Mouse (Mus musculus) gastrocnemius, postnatal 25 days (tissue): Measurements from ENCODE around the gene Faap20. TPM values are rescaled to one million over a fixed set of nuclear protein-coding genes. Genes with fewer than 3 reads are reported as not detected.

Source experiments
- DNase-seq: peaks from one replicate; pipeline ENCODE4 v3.0.0; 2022
- total RNA-seq, 2 experiments: library from RNA; stranded (reverse); gene quantifications; 1 replicate in 1 of 2; 2 replicates in 1 of 2; pipeline ENCODE4 v1.2.3; 2021

Gene Faap20
- total RNA-seq, 2 experiments from 2014 or later: 5.3 to 8.2 TPM

- no peak for DNase-seq
Observed at GRCm38 (mm10) chr4:155221106-155221505, 28.5 kb upstream of the Faap20 start.

GRCm38 (mm10) chr4:155221599-155222551 lies 27.7 kb upstream of the Faap20 start:
- DNase-seq: peak; percentile 79

DNA sequence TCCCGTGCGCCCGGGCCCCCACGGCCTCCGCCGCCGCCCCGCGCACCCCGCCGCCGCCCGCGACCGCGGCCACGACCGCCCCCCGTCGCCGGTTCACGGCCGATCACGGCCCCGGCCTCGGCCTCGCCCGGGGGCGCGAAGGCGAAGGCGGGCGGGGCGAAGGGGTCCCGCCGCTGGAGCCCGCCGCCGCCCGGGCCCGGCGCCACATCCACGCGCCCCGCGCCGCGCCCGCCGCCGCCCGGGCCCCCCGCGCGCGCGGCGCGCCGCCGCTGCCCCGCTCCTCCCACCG lies 27.1 kb upstream of the Faap20 start, which contains the start of gene Ski:
TSS of gene Ski (minus strand) at position 41 of the 289 bp plus-strand sequence.
- DNase-seq: no peak

DNA sequence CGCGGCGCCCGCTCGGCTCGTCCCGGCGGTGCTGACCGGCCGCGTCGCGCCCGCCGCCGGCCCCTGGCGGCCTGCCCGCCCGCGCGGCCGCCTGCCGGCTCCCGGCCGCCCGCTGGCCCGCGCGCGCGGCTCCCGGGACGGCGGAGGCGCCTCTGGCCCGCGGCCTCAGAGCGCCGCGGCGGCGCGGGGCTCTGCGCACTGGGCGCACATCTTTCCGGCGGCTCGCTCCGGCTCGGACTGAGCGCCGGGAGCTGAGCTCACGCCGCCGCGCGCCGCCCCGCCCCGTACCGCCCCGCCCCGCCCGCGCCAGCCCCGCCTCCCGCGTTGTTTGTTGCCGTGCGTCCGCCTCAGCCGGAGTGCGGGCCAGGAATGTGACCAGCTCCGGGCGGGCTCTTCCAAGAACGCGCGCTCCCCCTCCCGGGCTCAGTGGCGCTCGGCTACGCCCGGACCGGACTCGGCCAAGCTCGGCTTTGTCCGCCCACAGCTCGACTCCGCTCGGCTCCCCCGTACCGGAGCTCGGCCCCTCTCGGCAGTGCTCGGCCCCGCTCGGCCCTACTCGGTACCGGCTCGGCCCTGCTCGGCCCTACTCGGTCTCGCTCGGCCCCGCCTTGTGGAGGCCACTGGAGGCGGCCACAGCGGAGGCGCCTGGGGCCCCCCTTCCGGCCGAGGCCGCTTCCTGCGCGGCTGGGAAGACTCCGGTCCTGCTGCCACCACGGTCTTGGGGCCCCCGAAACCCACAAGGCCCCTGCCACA lies 26.6 kb upstream of the Faap20 start:
- peak; percentile 98 for DNase-seq

GRCm38 (mm10) chr4:155223594-155224528 lies 25.7 kb upstream of the Faap20 start:
- no peak for DNase-seq

DNA sequence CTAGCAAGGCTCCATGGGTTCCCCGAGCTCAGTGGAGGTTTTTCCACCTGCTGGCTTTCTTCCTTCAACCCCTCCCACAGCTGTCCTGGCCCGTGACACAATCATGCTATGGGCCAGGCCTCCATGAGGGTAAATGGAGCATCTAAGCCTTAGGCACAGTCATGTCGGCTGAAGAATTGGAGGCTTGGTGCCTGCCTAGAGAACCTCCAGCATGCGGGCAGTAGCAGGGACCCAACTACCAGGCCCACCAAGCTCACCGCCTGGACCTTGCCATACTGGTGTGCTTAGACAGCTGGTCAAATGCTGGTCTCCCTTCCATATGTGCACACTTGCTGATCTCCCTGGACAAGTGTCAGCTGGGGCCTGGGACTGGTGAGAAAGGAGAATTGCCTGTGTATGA lies 23.7 kb upstream of the Faap20 start:
- no peak for DNase-seq

- no peak for DNase-seq
Observed at GRCm38 (mm10) chr4:155227986-155228385, 21.6 kb upstream of the Faap20 start.

DNA sequence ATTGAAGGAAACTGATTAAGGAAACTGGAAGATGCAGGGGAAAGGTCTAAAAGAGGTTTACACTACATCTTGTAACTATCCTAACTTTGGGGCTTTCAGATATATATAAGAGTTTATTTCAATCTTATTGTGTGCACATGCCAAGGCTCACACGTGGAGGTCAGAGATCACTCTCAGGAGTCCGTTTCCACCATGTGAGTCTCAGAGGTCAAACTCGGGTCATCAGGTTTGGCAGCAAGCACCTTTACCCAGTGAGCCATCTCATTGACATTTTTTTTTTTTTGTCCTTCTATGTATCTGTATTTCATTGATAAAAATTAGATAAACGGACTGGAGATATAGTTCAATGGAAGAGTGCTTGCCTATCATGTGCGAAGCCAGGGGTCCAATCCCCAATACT lies 21.1 kb upstream of the Faap20 start:
- no peak for DNase-seq

GRCm38 (mm10) chr4:155233878-155234277 lies 15.7 kb upstream of the Faap20 start:
- DNase-seq: peak; percentile 87

- DNase-seq: no peak
Observed at GRCm38 (mm10) chr4:155234371-155235310, 15.0 kb upstream of the Faap20 start.

- peak; percentile 87 for DNase-seq
Observed at GRCm38 (mm10) chr4:155235311-155236119, 14.1 kb upstream of the Faap20 start.

DNA sequence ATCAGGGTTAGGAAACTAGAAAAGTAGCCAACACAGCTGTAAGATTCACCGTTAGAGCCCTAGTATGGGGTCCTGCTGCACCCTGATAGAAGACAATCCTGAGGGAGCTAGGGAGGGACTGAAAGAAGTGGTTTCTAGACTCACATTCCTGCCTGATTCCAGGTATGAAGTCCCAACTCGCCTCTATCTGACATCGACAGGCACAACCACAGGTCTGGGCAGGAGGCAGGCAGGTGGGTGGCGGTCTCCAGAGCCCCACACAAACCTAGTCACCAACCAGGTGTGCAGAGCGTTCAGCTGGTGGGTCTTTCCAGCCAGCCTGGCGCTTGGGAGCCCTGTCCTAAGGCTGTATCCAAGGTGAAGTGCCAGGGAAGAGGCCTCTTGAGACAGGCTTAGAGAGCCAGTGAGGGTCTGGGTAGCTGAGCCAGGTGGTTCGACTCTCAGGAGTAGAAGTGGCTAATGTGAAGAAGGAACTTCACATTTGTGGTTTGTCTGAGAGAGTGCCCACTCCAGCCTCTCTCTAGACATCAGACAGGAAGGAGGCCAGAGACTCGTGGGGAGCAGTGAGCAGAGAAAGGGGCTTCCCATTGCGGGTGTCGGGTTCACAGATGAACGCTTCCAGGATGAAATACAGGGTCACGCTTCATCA lies 12.7 kb upstream of the Faap20 start:
- DNase-seq: no peak

DNA sequence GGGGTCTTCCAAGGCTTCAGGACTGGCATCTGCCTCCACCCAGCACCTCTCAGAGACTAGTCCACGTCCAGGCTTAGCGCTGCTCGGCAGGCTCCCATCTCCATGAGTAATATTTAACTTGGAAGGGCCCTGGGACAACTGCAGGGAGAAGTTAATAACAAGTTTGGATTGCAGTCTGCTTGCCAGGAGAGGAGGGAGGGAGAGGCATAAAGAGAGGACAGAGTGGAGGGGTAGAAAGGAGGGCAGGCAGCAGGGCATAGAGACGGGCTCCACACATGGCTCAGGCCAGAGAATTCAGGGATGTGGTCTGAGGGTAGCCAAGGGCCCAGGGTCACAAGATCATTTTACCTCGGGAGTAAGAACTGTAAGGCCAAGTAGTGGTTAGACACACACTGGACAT lies 11.3 kb upstream of the Faap20 start:
- DNase-seq: peak; percentile 71

DNA sequence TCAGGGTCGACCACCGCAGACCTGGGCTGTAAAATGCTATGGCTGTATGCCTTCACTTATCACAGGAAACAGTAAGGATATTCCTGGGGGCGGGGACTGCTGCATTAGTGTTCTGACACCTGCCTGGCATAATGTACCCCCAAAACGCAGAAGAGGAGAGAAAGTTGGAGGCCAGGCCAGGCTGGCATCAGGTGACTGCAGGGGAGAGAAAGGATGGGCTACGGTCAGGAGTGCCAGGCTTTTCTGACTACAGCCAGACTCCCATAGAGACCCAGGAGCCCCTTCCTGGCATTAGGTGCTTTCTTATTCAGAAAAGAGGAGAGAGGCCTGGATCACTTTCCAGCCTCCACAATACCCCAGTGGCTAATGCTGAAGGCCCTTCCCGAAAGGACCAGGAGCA lies 10.1 kb upstream of the Faap20 start:
- no peak for DNase-seq

DNA sequence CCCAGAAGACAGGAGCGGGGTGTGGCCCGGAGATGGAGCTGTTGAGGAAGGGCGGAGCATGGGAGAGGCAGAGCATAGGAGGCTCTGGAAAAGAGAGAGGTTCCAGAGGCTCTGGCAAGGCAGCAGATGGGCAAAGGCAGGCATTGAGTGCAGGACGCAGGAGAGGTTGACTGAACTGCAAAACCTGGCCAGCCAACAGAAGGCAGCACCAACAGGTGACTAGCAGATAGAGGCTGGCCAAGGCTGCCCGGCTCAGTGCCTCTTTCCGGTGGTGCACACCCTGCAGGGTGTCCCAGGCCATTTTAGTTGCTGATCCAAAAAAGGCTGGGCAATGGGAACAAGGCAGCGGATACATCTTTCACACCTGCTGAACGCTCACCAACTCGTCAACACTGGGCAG lies 7.8 kb upstream of the Faap20 start:
- no peak for DNase-seq

- DNase-seq: no peak
Observed at GRCm38 (mm10) chr4:155242292-155242691, 7.3 kb upstream of the Faap20 start.

DNA sequence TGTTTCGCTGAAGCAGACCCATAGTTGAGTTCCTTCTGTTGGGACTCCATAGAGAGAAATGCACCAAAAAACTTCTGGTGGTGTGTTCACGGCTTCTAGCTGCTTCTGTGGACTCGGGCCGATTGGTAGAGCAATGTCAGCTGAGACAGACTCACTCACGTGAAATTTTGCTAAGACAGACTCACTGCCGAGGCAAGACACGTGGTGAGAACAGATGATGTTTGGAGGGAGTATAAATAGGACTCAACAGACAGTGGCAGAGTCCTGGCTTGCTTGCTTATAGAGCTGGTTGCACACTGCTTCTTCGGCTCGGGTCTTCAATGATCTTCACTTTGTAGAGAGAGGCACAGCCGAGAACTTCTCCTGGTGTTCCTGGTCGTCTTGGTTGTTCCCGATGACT lies 6.4 kb upstream of the Faap20 start:
- DNase-seq: no peak

DNA sequence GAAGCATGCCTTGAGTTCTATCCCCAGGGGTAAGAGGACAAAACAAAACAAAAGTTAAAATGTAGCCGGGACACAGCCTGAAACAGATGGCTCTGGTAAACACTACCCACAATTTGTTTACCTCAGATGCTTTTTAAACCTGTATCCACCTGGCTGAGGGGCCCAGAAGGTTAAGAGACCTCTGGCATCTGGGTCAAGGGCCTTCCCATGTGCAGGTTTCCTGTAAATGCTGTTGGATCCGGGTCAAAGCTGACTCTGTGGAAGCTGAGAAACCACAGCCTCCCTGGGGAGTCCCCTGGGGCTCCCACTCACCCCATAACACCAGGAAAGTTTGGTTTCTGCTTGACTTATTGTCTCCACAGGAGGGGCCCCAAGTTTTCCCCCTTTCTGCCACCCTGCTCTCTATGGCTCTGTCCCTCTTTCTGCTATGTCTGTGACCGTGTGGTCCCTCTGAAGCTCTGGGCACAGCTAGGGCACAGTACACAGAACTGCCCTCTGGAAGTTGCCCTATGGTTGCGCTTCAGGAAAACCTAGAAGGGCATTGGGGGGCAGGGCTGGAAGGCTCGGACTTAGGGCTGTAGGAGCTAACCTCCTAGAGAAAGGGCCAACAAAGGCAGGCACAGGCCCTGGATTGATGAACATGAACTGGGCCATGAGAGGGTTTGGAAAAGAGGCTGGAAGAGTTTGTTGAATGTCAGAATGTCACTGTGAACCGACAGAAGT lies 3.7 kb upstream of the Faap20 start:
- DNase-seq: no peak

DNA sequence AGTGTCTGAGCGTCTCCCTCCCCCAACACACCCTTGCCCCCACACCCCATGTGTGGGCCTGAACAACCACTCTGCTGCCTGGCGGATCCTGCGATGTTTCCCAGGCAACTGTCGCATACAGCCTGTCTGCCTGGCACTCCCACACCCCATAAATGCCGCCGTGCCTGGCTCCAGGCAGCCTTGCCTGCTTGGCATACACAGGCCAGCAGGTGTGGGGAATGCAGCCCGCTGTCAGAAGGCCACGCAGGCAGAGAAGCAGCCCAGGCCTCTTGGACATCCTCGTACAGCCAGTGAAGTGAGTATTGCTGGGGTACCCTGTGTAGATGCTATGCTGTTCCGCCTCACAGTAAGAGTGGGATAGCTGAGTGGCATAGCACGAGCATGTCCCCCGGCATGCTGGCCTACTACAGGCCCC lies 2.9 kb upstream of the Faap20 start:
- DNase-seq: peak; percentile 78
